Mouse (Mus musculus) layer of hippocampus, postnatal 25 days (tissue): Measurements from ENCODE around the gene Samd4b. TPM values are rescaled to one million over a fixed set of nuclear protein-coding genes. Genes with fewer than 3 reads are reported as not detected.
"Not testable (repeated sequence)": the region's sequence is repeated elsewhere in the genome, so short reads cannot be mapped to it uniquely, and the experiment has no call there.

Source experiments
- DNase-seq, 2 experiments: peaks; one replicate each; pipeline ENCODE4 v3.0.0; 2022; ENCODE audit warnings: mixed read lengths in 2 of 2, low spot score in 1 of 2; ENCODE audit errors: extremely low spot score in 1 of 2
- total RNA-seq, 2 experiments: library from RNA; stranded (reverse); gene quantifications; 2 replicates each; pipeline ENCODE4 v1.2.3; 2021

Gene Samd4b
- total RNA-seq, 2 experiments from 2014 or later: 70.1 to 71.0 TPM

DNA sequence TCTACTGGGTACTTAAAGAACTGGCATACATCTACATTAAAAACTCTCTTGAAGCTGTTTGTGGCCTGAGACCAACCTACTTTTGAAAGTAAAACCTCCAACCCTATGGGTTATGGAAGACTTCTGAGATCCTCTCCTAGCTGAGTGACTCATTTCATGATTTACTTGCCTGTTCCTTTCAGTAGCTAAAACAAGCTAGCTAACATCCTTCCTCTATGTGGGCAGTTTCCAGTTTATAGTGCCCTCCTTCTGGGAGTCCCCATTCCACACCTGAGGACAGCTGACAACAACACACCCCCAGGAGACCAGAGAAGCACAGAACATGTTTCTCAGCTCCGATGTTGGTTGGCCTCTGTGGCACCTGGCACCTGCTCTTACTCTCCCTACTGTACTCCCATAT is 174.9 kb downstream of the Samd4b start:
- no peak for DNase-seq

DNA sequence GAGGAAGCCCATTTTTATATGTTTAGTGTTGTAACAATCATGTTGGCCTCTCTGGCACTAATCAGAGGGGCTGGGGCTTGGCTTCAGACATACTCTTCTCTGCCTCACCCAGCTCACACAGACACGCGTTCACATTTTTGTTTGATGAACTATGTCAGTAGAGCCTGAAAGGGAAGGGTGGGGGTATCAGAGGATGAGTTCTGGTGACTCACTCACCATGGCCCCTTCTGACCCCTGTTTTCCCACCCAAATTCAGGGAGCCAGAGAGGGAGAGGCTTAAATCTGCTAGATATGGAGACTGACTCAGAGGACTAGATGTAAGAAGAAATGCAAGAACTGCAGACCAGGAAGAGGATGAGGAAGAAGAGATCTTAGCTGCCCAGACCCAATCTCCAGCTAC is 178.5 kb downstream of the Samd4b start:
- DNase-seq: no peak

DNA sequence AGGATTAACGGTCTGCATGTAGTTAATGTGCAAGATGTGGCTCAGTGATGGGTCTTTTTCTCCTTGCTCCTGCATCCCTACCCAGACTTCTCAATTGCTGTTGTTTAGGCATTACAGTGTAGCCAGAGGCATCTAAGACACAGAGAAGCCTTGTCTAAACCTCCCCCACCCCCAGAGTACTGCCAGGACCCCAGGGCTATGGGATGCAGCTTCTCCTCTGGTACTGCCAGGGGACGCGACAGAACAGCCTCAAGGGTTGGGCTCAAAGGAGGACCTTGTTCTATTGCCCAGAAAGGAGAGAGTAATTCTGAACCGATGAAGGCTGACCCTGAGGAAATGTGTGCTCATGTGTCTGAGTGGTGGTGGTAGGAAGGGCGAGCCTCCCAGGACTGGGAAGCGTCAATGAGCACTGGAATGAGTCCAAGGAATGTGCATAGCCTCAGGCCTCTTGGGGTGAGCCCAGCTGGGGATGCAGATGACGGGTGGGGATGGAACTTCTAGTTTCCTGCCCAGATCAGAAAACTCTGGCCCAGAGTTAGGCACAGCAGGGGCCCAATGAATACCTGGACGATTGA is 179.8 kb downstream of the Samd4b start:
- no peak for DNase-seq

DNA sequence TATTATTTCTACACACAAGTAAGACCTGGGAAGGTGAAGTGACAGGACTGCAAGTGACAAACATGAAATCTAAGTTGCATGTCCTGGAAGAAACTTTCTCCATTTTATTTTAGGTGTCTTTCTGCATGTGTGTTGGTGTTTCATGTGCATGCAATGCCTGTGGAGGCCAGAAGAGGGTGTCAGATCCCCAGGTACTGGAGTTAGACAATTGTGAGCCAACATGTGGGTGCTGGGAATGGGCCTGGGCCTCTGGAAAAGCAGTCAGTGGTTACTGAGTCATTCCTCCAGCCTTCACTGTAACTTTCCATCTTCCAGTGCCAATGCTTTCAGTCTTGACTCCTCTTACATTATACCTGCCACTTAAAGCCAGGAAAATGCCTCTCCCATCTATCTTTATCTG is 180.6 kb downstream of the Samd4b start:
- no peak for DNase-seq

DNA sequence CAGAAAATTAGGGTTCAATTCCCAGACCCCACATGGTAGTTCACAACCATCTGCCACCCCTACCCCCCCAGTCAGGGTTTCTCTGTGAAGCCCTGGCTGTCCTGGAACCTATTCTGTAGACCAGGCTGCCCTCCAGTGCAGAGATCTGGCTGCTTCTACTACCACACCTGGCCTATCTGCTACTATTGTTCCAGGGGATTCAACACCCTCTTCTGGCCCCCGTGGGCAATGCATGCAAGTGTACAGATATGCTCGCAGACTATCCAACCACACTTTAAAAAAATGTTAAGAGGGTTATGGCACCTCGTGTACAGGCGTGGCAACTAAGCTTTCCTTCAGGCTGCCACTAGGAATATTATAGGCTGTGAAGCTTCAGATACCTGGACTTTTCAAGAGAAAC is 185.1 kb downstream of the Samd4b start:
- DNase-seq: no peak

DNA sequence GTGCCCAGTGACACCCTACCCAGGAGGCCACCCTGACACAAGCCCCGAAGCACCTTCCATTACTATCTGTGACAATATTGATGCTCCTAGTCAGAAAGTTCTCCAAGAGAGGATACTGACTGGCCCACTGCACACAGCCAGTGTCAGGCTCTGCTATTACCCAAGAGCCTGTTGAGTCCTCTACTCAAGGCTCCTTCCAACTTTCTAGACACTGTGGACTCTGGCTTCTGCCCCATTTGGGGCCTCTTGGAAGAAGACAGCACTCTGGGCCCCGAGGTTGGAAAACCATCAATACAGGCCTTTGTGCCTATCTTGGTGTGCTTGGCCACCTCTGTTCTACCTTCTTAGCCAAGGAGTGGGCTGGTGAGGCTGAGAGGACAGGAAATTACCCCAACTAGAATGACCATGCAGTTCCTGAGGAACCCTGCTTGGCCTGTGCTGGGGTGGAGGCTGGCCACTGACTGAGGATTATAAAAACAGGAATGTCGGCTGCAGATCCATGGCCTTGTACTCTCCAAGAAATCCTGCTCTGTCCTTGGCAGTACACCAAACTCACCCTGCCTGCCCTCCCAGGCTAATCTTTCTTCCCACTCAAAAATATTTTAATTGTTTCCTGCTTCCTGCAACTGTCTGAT is 187.0 kb downstream of the Samd4b start:
- no peak for DNase-seq

DNA sequence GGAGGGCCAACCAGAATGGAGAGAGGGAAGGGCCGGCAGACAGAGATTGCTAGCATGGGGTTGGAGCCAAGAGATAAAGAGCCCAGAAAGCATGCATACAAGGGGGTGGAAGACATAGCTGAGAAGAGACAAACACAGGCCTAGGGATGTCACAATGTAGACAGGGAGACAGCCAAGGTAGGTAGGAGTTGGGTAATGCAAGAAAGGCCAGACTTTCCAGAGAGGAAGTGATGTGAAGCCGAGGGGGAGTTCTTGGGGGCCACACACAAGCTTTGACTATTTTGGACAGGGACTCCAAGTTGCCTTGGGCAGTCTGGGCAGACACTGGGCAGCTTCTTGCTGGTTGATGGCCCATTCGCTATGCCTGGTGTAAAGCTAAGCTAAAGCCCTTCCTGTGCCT is 196.0 kb downstream of the Samd4b start:
- DNase-seq: no peak

DNA sequence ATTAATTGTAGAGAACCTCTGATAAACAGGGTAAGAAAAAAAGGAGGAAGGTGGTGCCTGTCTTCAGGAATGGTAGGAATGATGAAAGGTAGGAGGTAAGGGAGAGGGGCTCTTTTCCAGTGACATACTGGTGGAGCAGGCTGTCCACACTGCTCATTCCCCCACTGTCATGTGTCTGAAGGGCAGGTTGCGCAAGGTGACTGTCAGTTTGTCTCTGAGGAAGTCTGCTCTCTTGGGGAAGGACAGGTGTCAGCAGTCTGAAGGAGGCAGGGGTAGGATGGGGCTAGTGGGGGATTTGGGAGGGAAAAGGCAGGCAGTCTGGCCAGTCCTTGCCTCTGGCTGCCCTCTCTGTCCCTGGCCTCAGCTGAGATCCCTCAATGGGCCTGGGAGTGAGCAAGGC is 196.9 kb downstream of the Samd4b start:
- no peak for DNase-seq

DNA sequence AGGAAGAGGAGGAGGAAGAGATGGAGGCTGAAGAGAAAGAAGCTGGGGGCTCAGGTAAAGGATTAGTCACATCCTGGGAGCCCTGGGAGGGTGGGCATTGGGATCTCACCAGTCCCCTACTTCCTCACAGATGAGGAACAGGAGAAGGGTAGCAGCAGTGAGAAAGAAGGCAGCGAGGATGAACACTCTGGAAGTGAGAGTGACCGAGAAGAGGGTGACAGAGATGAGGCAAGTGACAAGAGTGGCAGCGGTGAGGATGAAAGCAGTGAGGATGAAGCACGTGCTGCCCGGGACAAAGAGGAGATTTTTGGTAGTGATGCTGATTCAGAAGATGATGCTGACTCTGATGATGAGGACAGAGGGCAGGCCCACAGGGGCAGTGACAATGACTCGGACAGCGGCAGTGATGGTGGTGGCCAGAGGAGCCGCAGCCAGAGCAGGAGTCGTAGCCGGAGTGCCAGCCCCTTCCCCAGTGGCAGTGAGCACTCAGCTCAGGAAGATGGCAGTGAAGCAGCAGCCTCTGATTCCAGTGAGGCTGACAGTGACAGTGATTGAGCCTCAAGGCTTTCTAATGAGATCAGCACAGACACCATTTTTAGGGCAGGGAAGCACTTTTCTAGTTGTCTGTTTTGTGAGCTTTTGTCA is 199.1 kb downstream of the Samd4b start:
- no peak for DNase-seq

DNA sequence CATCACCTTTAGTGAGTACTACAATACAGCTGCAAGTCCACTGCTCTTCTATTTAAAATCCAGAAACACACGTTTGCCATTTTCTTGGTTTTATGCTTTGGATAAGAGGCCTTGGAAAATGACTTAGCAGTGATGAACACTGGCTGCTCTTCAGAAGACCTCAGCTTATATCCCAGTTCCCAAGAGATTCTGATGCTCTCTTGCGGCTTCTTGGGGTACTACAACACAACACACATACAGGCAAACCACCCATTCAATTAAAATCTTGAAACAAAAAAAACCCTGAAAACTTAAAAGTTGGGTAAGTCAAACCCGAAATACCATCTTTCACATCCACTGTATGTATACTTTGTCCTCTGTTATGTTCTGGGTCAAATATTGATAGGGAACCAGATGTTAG is 199.9 kb downstream of the Samd4b start:
- no peak for DNase-seq

DNA sequence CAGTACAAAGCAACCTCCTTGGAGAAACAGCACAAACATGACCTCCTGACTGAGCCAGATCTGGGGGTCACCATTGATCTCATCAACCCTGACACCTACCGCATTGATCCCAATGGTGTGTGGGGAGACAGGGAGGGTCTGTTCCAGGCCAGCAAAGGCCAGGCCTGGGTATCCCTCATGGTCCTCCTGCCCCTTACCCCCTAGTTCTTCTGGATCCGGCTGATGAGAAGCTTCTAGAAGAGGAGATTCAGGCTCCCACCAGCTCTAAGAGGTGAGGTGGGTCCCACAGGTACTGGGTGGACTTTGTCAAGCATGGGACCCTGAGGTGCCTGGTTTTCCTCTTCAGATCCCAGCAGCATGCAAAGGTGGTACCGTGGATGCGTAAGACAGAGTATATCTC is 202.5 kb downstream of the Samd4b start:
- no peak for DNase-seq

DNA sequence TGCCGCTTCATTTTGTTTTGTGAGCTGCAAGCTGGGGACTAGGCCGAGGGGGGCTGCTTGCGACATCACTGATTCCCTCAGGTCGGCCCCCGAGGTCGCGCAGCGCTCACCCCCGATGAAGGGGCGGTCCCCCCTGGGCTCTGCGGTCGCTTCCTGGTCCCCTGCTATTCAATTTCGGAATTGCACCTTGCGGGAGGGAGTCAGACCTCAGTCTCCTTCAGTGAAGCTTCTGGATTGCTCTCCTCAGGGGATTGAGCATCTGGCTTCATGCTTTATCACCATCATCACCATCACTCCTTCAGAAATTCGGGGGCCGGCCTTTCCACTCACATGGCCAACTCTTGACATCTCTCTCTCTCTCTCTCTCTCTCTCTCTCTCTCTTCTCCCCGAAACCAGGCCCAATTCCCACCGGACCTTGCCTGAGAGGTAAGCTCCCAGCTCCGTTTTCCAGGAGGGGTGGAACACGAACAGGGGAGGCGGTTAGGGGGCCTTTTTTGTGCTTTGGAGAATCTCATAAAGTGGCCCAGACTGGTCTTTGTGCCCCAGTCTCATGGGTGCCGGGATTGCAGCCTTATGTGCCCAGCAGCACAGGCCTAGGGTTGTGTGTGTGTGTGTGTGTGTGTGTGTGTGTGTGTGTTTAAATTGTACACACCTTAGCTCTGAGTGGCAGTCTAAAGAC is 204.5 kb downstream of the Samd4b start:
- no peak for DNase-seq

DNA sequence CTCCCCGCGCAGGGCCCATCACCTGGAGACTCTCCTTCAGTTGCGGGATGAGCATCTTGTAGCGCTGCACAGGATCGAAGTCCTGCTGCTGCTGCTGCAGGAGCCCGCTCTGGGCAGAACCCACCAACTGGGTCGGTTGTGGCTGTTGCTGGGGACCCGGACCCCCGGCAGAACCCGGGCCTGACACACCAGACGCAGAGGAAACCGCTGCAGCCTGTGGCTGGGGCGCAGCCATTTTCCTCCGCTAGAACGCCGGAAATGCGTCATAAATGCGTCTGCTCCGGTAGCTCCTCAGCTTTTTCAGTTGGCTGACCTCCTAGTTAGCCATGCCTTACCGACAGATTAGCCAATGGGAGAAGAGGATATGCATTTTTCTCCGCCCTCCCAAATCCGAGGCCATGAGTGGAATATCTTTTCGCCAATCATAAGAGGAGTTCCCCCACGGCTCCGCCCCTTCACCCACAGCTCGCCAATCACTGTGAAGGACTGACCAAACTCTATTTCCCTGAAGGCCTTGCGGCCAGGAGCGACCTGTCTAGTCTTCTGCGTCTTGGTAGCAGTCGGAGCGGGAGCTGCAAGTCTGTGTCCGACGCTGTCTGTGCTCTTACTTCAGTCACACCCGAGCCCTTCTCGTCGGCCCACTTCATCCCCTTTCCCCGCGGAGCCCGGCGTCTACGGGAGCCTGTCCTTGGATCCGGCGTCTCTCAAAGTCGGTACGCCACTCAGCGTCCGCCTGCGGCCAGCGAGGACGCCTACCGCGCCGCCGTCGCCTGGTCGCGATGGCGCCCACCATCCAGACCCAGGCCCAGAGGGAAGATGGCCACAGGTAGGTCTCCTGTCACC is 205.3 kb downstream of the Samd4b start, which contains the start of the genes Med29 and Paf1:
Med29 (minus strand) TSS at position 280 of the 843 bp plus-strand sequence.
Paf1 (plus strand) TSS at position 523 of the 843 bp plus-strand sequence.
- peak; percentile 77 to 82 for DNase-seq

DNA sequence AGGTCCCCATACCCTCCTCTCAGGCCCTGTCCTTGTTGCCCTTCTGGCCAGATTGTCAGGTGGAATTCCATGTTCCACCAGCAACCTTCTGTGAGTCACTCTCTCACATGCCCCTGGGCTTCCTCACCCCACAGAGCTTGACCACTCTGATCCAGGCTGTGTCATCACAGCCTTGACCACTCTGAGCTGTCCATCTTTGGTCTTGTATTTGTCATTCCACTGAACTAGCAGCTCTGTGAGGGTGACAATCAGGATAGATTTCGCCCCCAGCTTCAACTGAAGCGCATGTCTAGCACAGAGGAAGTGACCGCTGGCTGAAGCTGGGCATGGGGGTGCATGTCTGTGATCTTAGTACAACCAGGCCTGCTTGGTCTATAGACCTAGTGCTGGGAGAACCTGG is 207.6 kb downstream of the Samd4b start:
- no peak for DNase-seq

DNA sequence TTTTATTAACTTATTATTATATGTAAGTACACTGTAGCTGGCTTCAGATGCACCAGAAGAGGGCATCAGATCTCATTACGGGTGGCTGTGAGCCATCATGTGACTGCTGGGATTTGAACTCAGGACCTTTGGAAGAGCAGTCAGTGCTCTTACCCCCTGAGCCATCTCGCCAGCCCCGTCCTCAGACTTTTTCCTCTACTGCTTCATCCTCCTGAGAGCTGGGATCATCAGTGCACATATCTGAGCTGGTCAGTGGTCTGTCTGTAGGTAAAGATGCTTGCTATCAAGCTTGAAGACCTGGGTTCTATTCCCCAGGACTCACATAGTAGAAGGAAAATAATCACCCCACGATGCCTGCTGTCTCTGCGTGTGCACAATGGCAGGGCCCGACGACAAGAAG is 210.6 kb downstream of the Samd4b start:
- DNase-seq: not testable (repeated sequence)

DNA sequence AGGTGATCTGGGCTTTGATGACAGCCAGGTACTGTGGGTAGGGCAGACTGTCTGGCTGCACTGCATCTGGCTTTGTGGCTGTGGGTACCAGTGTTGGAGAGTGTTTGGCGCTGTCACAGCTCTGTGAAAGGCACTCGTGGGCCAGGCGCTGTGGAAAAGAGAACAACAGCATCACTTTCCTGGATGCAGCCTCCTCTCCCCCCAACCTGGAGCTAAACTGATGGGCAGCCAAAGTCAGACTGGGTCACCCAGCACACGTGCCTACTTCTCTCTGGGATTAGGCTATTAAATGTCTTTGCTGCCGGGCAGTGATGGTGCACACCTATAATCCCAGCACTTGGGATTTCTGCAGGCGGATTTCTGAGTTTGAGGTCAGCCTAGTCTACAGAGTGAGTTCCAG is 211.1 kb downstream of the Samd4b start:
- DNase-seq: not testable (repeated sequence)

DNA sequence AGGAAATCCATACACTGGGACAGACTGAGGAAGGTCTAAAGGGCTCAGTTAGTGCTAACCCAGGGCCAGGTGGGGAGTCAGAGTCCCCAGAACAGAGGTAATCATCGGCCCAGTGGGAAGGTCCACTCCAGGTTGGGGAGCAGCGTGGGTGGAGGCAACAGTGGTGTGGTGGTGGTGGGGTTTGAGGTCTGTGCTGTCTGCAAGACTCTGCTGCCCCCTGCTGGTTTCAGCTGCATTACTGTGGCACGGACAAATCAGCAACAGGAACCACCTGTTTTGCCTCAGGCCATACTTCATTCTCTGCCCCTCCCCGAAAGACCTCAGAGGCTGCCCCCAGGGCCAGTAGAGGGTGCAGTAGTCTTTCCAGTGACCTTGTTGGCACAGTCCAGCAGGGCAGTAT is 211.5 kb downstream of the Samd4b start:
- DNase-seq: peak; percentile 65 to 91

DNA sequence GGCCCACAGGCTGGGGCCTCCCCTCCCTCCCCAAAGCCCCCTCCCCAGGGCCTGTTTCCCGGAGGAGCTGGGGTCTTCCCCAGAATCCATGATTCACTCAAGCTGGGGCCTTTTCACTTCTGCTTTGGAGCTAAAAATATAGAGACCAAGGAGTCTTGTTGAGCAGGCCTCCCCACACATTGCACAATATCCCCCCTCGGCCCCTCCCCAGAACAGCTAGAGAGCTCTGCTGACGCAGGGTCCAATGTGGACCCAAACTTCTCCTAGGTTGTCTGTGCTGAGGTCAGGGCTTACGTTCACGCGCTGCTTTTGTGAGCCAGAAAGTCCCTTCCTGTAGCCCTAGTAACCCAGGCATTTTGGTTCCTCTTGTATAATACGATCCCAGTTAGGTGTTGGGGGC is 211.9 kb downstream of the Samd4b start:
- DNase-seq: no peak

DNA sequence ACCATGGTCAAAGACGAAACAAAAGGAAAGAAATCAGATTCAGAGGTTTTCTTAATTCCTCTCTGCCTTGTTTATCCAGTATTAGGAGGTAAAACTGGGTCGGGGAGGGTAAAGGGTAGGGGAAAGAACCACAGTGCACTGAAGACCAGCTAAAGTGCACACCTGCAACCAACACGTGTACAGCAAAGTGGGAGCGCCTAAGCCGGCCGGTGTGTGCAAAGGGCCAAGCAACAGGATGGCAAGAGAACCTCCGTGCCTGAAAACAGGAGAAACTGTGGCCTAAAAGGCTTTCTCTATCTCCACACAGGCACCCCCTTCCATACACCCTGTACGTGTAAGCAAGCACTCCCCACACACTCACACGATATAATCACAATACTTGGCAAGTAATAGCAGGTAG is 212.7 kb downstream of the Samd4b start:
- DNase-seq: no peak

DNA sequence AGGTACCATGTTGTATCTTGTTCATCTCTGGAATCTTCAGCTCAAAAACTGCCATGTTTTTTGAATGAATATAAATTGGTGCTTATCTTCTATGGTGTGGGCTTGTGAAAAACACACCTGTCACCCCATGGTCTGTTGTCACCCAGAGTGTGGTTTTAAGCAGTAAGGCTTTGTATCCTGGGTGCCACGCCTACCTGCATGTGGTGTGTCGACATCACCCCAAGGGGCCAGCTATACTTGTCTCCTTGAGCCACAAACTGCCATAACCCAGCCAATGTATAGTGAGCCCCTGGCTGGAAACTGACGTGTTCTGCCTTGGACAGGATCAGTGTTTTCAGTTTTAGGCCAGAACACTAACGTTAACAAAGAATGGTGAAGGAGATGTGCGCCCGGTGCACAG is 213.8 kb downstream of the Samd4b start:
- no peak for DNase-seq

DNA sequence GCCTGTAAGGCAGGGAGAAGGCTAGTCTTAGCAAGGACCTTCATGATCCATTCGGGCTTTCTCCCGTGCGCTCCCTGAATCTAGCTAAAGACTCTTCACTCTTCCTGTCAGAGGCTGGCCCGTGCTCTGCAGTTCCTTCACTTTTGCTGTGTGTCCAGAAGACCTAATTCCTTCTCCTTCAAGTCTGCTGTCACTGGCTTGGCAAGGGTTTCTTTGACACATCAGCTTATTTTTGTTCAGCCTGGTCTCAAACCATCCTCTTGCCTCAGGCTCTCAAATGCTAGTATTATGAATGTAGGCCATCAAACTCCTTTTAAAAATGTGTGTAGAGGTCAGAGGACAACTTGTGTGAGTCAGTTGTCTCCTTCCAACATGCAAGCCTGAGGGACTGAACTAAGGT is 214.3 kb downstream of the Samd4b start:
- DNase-seq: no peak
